Mouse (Mus musculus): ENCODE results near the gene Fitm1.

DNA sequence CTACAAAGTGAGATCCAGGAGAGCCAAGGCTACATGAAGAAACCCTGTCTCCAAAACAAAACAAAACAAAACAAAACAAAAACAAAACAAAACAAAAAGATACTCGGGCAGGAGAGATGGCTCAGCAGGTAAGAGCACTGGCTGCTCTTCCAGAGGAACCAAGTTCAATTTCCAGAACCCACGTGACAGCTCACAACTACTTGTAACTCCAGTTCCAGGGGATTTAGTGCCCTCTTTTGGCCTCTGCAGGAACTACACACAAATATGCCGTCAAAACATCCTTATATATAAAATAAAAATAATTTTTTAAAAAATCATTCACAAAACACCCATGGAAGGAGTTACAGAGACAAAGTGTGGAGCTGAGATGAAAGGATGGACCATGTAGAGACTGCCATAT lies 47.5 kb upstream of the Fitm1 start:
- TF ChIP-seq GATA1 (IDR thresholded peaks at IDR 0.05; ENCODE audit: low read length) (no peak), TAL1 (IDR thresholded peaks at IDR 0.05; ENCODE audit: low read length) (no peak)

Measured in erythroblast, embryonic 14.5 days (primary cell).